Mouse (Mus musculus) thymus, adult 2 months (tissue): ENCODE results near the gene Ankrd2.

Experiments used
- CTCF ChIP-seq: fragments of 200-500 bp; IDR thresholded peaks from 2 replicates; pipeline ENCODE4 v1.5.1; 2012; ENCODE audit warnings: mild to moderate bottlenecking, control low read depth, low read length, moderate library complexity, borderline replicate concordance; ENCODE audit not compliant: control insufficient read depth, poor library complexity, insufficient read depth; ENCODE audit errors: extremely low read depth
- POLR2A ChIP-seq: fragments of 200-500 bp; IDR thresholded peaks from 2 replicates; pipeline ENCODE4 v1.6.1; 2012; ENCODE audit warnings: mild to moderate bottlenecking, low read length, control low read depth, moderate library complexity; ENCODE audit not compliant: control insufficient read depth, poor library complexity, insufficient read depth; ENCODE audit errors: extremely low read depth

GRCm38 (mm10) chr19:42004258-42004657 lies 31.5 kb upstream of the Ankrd2 start:
- TF ChIP-seq CTCF (no peak), POLR2A (no peak)
